Mouse (Mus musculus): Measurements from ENCODE around the gene Stoml2. TPM values are rescaled to one million over a fixed set of nuclear protein-coding genes. Genes with fewer than 3 reads are reported as not detected.

Gene Stoml2
- polyA plus RNA-seq (2012; fragmentation: generic; extraction: Trizol) = 100 to 1,000 TPM in 1 of 2 experiments, 10 to 100 TPM in 1; 90.4 to 107 TPM

GRCm38 (mm10) chr4:43031237-43031995 is at the start of gene Stoml2:
TSS of gene Stoml2 (minus strand) at chr4:43031710.

DNA sequence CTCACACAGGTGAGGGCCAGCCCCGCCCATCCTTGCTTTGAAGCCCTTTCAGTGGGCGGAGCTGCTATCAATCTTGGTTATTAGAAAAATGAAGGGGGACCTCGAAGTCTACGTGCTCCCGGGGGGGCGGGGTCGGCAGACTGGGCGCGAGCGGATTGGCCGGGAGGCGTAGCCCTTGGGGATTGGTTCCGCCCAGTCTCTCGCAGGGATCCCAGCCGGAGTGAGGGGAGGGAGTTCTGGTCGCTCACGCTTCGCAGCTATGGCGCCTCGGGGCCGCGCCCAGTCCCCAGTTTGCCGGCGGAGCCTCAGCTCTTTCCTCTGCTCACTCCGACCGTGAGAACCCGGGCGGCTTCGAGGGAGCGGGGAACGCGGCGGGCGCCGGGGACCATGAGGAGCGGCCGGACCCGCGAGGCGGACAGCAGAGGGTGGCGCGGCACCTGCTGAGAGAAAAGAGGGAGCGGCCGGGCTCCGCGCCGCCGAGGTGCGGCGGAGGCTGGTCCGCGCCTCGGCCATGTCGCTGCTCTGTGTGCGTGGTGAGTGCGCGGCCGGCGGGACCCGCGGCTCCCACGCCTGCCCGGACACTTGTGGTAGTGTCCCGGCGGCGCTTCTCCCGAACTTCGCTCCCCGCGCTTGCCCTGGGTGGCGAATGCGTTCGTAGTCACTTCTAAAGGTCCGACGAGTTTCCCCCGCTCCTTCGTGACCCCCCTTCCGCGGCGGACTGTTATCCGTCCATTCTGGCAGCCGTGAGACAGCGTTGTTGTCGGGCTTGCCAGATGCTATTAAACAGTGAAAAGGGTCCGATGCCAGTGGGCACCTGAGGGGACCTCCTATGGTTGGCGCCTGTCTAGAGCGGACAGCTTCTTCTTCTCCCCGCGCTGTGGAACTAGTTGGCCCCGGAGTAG is 27.5 kb upstream of the Stoml2 start, which contains the start of gene Unc13b:
Unc13b (plus strand) TSS at position 201 of the 902 bp plus-strand sequence.

GRCm38 (mm10) chr4:43045659-43046302 is 14.3 kb upstream of the Stoml2 start, which contains the start of gene Fam214b:
TSS of gene Fam214b (minus strand) at chr4:43046220.

DNA sequence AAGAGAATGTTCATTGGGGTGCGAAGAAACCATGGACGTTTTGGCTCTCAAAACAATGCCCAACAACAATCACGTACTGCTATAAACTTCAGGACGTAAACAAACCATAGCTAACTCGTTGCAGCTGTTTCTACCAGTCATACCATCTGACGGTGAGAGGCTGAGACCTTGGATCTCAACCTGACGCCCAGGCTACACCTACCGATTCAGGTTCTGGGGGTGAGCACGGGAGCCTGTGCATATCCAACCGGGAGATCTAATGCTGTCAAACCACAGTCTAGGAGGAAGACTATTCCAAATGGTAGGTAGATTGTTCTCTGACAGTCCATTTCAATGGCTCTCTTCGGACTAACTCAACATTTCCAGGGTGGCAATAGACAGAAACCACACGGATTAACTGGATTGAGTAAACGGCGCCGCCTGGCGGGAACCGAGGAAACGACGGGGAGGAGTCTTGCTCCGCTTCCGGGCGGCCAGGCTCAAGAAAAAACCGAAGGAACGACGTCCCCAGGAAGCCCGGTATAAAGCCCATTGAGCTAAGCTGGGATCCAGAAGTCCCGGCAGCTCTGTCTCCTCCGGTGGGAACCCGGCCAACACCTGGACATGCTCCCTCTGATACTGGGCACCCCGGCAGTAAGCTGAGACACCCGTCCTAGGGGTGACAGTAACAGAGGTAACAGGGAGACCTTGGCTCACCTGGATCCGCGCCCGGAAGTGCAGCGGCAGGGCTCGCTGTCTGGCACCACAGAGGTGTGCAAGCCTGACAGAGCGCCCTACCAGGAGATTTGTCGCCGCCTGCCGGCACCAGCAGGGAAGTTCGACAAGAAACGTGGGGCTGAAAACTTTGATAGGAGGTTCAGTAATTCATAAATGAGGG is 6.2 kb downstream of the Stoml2 start, which contains the start of gene Pigo:
Pigo (minus strand) TSS at position 736 of the 877 bp plus-strand sequence.

GRCm38 (mm10) chr4:43010161-43011038 is 21.1 kb downstream of the Stoml2 start, which contains the start of gene Fancg:
TSS of gene Fancg (minus strand) at chr4:43010506.

GRCm38 (mm10) chr4:43000141-43000986 is 31.1 kb downstream of the Stoml2 start, which contains the start of gene Vcp:
TSS of gene Vcp (minus strand) at chr4:43000507.

Other genes with a start within 250 kb of the Stoml2 start
- not detected for gene Fam205a1, start 177.8 kb downstream of the Stoml2 start, polyA plus RNA-seq (2012; fragmentation: generic; extraction: Trizol)
- gene Gm12394, start 174.9 kb downstream of the Stoml2 start, polyA plus RNA-seq (2012; fragmentation: generic; extraction: Trizol) = not detected
- not detected for gene Fam205c, start 157.5 kb downstream of the Stoml2 start, polyA plus RNA-seq (2012; fragmentation: generic; extraction: Trizol)
- gene Phf24, start 115.0 kb downstream of the Stoml2 start, polyA plus RNA-seq (2012; fragmentation: generic; extraction: Trizol) = not detected
- gene Dnajb5, start 81.9 kb downstream of the Stoml2 start, polyA plus RNA-seq (2012; fragmentation: generic; extraction: Trizol) = 1 to 10 TPM; 1.8 to 7.6 TPM
- gene 1700022I11Rik, start 62.1 kb downstream of the Stoml2 start, polyA plus RNA-seq (2012; fragmentation: generic; extraction: Trizol) = under 1 TPM; 0.14 to 0.76 TPM
- 100 to 1,000 TPM; 158 to 386 TPM for gene Vcp, start 31.2 kb downstream of the Stoml2 start, polyA plus RNA-seq (2012; fragmentation: generic; extraction: Trizol)
- gene Fancg, start 21.2 kb downstream of the Stoml2 start, polyA plus RNA-seq (2012; fragmentation: generic; extraction: Trizol) = 1 to 10 TPM; 2.4 to 8.8 TPM
- gene Pigo, start 5.9 kb downstream of the Stoml2 start, polyA plus RNA-seq (2012; fragmentation: generic; extraction: Trizol) = 1 to 10 TPM; 3.3 to 9.1 TPM
- 10 to 100 TPM in 1 of 2 experiments, 1 to 10 TPM in 1; 3.5 to 25.9 TPM for gene Fam214b, start 14.5 kb upstream of the Stoml2 start, polyA plus RNA-seq (2012; fragmentation: generic; extraction: Trizol)
- under 1 TPM; 0.01 to 0.92 TPM for gene Unc13b, start 27.2 kb upstream of the Stoml2 start, polyA plus RNA-seq (2012; fragmentation: generic; extraction: Trizol)
- gene Atp8b5, start 235.4 kb upstream of the Stoml2 start, polyA plus RNA-seq (2012; fragmentation: generic; extraction: Trizol) = under 1 TPM; 0.02 to 0.24 TPM